Mouse (Mus musculus): Measurements from ENCODE around the gene Hs3st1. TPM values are rescaled to one million over a fixed set of nuclear protein-coding genes. Genes with fewer than 3 reads are reported as not detected.
"Not testable (repeated sequence)": the region's sequence is repeated elsewhere in the genome, so short reads cannot be mapped to it uniquely, and the experiment has no call there.

The Hs3st1 gene
- polyA plus RNA-seq (2014; fragmentation: Nextera tagmentation; extraction: Ambion mirVana): 39.6 and 50.8 TPM in 2 replicates

GRCm38 (mm10) chr5:39755375-39755774 lies at the start of gene Hs3st1:
Gene Hs3st1, minus strand, starts transcription at chr5:39755475.
- not testable (repeated sequence) for H3K9me3 ChIP-seq (ENCODE audit: control insufficient read depth, low read length); H3K27me3 ChIP-seq (ENCODE audit: control insufficient read depth, insufficient read depth, low read length); ATAC-seq (ENCODE audit: low read depth); H3K27ac ChIP-seq (ENCODE audit: low read depth, low read length); H3K4me1 ChIP-seq (ENCODE audit: control insufficient read depth, insufficient read depth, low read length); H3K36me3 ChIP-seq (ENCODE audit: control insufficient read depth, insufficient read depth, low read length); H3K9ac ChIP-seq (replicated peaks; ENCODE audit: low read depth, low read length); H3K4me2 ChIP-seq (ENCODE audit: low read depth, low read length); H3K4me3 ChIP-seq (ENCODE audit: low read depth, low read length)
- 95% methylated on average over 15 of the region's 15 CpGs for WGBS

GRCm38 (mm10) chr5:39804663-39805062 lies 49.4 kb upstream of the Hs3st1 start:
- no peaks in the 10 kb centered on the region for H3K36me3 ChIP-seq (ENCODE audit: control insufficient read depth, insufficient read depth, low read length)
- WGBS: 82% methylated on average over 5 of the region's 5 CpGs
- H3K27me3 ChIP-seq (ENCODE audit: control insufficient read depth, insufficient read depth, low read length): no peaks in the 10 kb centered on the region
- H3K27ac ChIP-seq (ENCODE audit: low read depth, low read length): no peak overlapping the region
- H3K4me3 ChIP-seq (ENCODE audit: low read depth, low read length): no peak overlapping the region
- H3K4me2 ChIP-seq (ENCODE audit: low read depth, low read length): no peak overlapping the region
- no peak overlapping the region for H3K9ac ChIP-seq (replicated peaks; ENCODE audit: low read depth, low read length)
- ATAC-seq (ENCODE audit: low read depth): no peak
- H3K4me1 ChIP-seq (ENCODE audit: control insufficient read depth, insufficient read depth, low read length): no peaks in the 10 kb centered on the region
- H3K9me3 ChIP-seq (ENCODE audit: control insufficient read depth, low read length): no peaks in the 10 kb centered on the region

- Histone ChIP-seq H3K9ac (replicated peaks; ENCODE audit: low read depth, low read length) (no peak overlapping the region), H3K27ac (ENCODE audit: low read depth, low read length) (no peak overlapping the region), H3K27me3 (ENCODE audit: control insufficient read depth, insufficient read depth, low read length) (no peaks in the 10 kb centered on the region), H3K36me3 (ENCODE audit: control insufficient read depth, insufficient read depth, low read length) (no peaks in the 10 kb centered on the region), H3K9me3 (ENCODE audit: control insufficient read depth, low read length) (no peaks in the 10 kb centered on the region), H3K4me1 (ENCODE audit: control insufficient read depth, insufficient read depth, low read length) (no peaks in the 10 kb centered on the region), H3K4me2 (ENCODE audit: low read depth, low read length) (no peak overlapping the region), H3K4me3 (ENCODE audit: low read depth, low read length) (no peak overlapping the region)
- WGBS: 72% methylated on average over 3 of the region's 3 CpGs
- no peak for ATAC-seq (ENCODE audit: low read depth)
Measured at GRCm38 (mm10) chr5:39803941-39804340, 48.7 kb upstream of the Hs3st1 start.

GRCm38 (mm10) chr5:39803457-39803856 lies 48.2 kb upstream of the Hs3st1 start:
- ATAC-seq (ENCODE audit: low read depth): no peak
- no peak overlapping the region for H3K27ac ChIP-seq (ENCODE audit: low read depth, low read length)

DNA sequence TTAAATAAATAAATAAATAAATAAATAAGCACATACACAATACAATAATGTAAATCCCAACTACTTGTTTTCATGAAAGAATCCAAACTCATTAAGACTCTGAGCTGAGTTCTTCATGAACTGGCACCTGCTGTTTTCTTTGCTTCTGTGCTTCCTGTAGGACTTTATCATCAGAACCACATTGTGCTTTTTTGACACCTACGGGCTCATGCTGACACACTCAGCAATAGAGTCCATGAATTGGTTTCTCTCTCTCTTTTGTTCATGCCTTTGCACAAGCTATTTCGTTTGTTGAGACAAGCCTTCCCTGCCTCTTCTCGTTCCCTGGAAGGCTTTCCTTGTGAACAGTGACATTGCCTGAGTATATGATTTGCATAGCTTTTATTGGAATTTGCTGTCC lies 46.8 kb upstream of the Hs3st1 start:
- H3K27me3 ChIP-seq (ENCODE audit: control insufficient read depth, insufficient read depth, low read length): no peaks in the 10 kb centered on the region
- 74% methylated on average over 3 of the region's 3 CpGs for WGBS
- H3K9me3 ChIP-seq (ENCODE audit: control insufficient read depth, low read length): no peaks in the 10 kb centered on the region
- H3K4me3 ChIP-seq (ENCODE audit: low read depth, low read length): no peak overlapping the region
- ATAC-seq (ENCODE audit: low read depth): no peak
- no peak overlapping the region for H3K4me2 ChIP-seq (ENCODE audit: low read depth, low read length)
- H3K36me3 ChIP-seq (ENCODE audit: control insufficient read depth, insufficient read depth, low read length): no peaks in the 10 kb centered on the region
- H3K27ac ChIP-seq (ENCODE audit: low read depth, low read length): no peak overlapping the region
- H3K4me1 ChIP-seq (ENCODE audit: control insufficient read depth, insufficient read depth, low read length): no peaks in the 10 kb centered on the region
- no peak overlapping the region for H3K9ac ChIP-seq (replicated peaks; ENCODE audit: low read depth, low read length)

More at GRCm38 (mm10) chr5:39803457-39803856, 48.2 kb upstream of the Hs3st1 start:
- WGBS: 57% methylated on average over 3 of the region's 3 CpGs
- H3K36me3 ChIP-seq (ENCODE audit: control insufficient read depth, insufficient read depth, low read length): no peaks in the 10 kb centered on the region
- H3K9me3 ChIP-seq (ENCODE audit: control insufficient read depth, low read length): no peaks in the 10 kb centered on the region
- no peaks in the 10 kb centered on the region for H3K27me3 ChIP-seq (ENCODE audit: control insufficient read depth, insufficient read depth, low read length)
- H3K4me1 ChIP-seq (ENCODE audit: control insufficient read depth, insufficient read depth, low read length): no peaks in the 10 kb centered on the region
- no peak overlapping the region for H3K4me3 ChIP-seq (ENCODE audit: low read depth, low read length)
- no peak overlapping the region for H3K4me2 ChIP-seq (ENCODE audit: low read depth, low read length)
- no peak overlapping the region for H3K9ac ChIP-seq (replicated peaks; ENCODE audit: low read depth, low read length)

GRCm38 (mm10) chr5:39777094-39777710 lies 21.9 kb upstream of the Hs3st1 start:
- H3K27ac ChIP-seq (ENCODE audit: low read depth, low read length): no peak overlapping the region
- no peak overlapping the region for H3K9ac ChIP-seq (replicated peaks; ENCODE audit: low read depth, low read length)
- H3K4me1 ChIP-seq (ENCODE audit: control insufficient read depth, insufficient read depth, low read length): no peaks in the 10 kb centered on the region
- H3K4me2 ChIP-seq (ENCODE audit: low read depth, low read length): no peak overlapping the region
- H3K27me3 ChIP-seq (ENCODE audit: control insufficient read depth, insufficient read depth, low read length): no peaks in the 10 kb centered on the region
- no peak overlapping the region for H3K4me3 ChIP-seq (ENCODE audit: low read depth, low read length)
- no peaks in the 10 kb centered on the region for H3K36me3 ChIP-seq (ENCODE audit: control insufficient read depth, insufficient read depth, low read length)
- whole genome bisulfite sequencing: 83% methylated on average over 7 of the region's 7 CpGs
- H3K9me3 ChIP-seq (ENCODE audit: control insufficient read depth, low read length): no peaks in the 10 kb centered on the region
- no peak for ATAC-seq (ENCODE audit: low read depth)

DNA sequence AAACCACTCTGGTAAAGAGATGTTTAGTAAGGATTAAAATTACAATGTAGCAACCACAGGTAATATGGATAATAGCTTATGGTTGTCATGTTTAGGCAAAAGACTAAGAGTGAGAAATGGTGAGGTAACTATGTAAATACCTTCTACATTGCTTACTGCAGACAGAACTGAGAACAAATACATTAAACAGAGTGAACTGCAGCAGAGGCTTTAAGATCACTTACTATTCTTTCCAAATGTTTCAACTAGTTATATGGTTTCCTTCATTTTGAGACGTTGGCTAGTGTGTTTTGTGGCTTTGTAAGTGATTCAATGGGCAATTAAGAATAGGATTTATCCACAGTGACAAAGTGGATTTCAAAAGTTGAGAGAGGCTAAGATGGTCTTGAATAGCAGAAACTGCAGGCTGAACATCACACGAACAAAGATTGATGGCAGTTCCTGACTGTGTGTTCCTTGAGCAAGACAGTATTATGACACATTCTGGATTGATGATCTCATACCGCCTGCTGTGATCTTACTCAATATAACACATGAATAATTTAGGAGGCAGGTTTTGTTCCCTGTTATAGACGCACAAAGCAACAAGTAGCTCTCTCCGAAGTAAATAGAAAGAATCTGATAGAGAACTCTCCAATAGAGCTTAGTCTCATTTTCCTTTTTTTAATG lies 16.5 kb upstream of the Hs3st1 start:
- Histone ChIP-seq H3K4me1 (ENCODE audit: control insufficient read depth, insufficient read depth, low read length) (no peaks in the 10 kb centered on the region), H3K27me3 (ENCODE audit: control insufficient read depth, insufficient read depth, low read length) (no peaks in the 10 kb centered on the region), H3K36me3 (ENCODE audit: control insufficient read depth, insufficient read depth, low read length) (no peaks in the 10 kb centered on the region), H3K4me2 (ENCODE audit: low read depth, low read length) (no peak overlapping the region), H3K9ac (replicated peaks; ENCODE audit: low read depth, low read length) (no peak overlapping the region), H3K27ac (ENCODE audit: low read depth, low read length) (no peak overlapping the region), H3K4me3 (ENCODE audit: low read depth, low read length) (no peak overlapping the region), H3K9me3 (ENCODE audit: control insufficient read depth, low read length) (no peaks in the 10 kb centered on the region)
- ATAC-seq (ENCODE audit: low read depth): no peak
- WGBS: 32% methylated on average over 5 of the region's 5 CpGs

DNA sequence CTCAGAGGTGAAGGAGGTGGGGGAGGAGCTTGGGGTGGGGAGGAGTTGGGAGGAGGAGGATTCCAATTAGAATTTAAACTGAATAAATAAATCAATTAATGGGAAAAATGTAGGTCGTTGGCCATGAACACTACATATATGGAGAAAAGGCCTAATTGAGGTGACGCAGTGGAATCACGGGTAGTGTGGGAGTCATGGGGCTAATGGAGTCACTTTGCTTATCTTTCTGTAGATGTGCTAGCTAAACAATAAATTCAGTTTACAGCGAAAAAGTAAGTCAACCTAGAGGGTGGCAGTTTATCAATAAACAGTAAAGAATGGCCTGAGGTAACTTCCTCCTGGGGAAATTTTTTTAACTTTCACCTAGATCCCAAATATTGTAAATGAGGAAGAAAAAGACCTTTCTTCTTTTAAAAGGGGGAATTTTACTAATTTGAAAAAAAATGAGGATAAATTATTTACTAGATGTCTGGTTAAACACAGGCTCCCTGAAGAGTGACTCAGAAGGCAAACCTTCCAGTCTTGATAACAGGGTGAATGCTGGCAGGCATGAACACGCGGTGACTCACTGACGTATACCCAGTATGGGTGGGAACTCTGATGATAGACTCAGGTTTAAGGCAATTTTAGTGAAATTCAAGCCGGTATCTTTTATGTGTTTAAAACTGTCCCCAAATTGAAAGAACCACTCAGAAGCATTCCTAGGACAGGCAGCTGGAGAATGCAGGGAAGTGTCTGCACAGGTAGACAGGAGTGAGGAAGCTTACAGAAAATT lies 6.6 kb upstream of the Hs3st1 start:
- Histone ChIP-seq H3K36me3 (ENCODE audit: control insufficient read depth, insufficient read depth, low read length) (no peaks in the 10 kb centered on the region), H3K9ac (replicated peaks; ENCODE audit: low read depth, low read length) (no peak overlapping the region), H3K27ac (ENCODE audit: low read depth, low read length) (no peak overlapping the region), H3K4me3 (ENCODE audit: low read depth, low read length) (no peak overlapping the region), H3K4me1 (ENCODE audit: control insufficient read depth, insufficient read depth, low read length) (no peaks in the 10 kb centered on the region), H3K27me3 (ENCODE audit: control insufficient read depth, insufficient read depth, low read length) (no peaks in the 10 kb centered on the region), H3K4me2 (ENCODE audit: low read depth, low read length) (no peak overlapping the region), H3K9me3 (ENCODE audit: control insufficient read depth, low read length) (no peaks in the 10 kb centered on the region)
- 89% methylated on average over 8 of the region's 8 CpGs for WGBS
- no peak for ATAC-seq (ENCODE audit: low read depth)

- Histone ChIP-seq H3K36me3 (ENCODE audit: control insufficient read depth, insufficient read depth, low read length) (no peaks in the 10 kb centered on the region), H3K4me3 (ENCODE audit: low read depth, low read length) (no peak overlapping the region), H3K9me3 (ENCODE audit: control insufficient read depth, low read length) (no peaks in the 10 kb centered on the region), H3K27ac (ENCODE audit: low read depth, low read length) (no peak overlapping the region), H3K4me2 (ENCODE audit: low read depth, low read length) (no peak overlapping the region), H3K27me3 (ENCODE audit: control insufficient read depth, insufficient read depth, low read length) (no peaks in the 10 kb centered on the region), H3K9ac (replicated peaks; ENCODE audit: low read depth, low read length) (no peak overlapping the region), H3K4me1 (ENCODE audit: control insufficient read depth, insufficient read depth, low read length) (no peaks in the 10 kb centered on the region)
- ATAC-seq (ENCODE audit: low read depth): no peak
- WGBS: 78% methylated on average over 2 of the region's 2 CpGs
Measured at GRCm38 (mm10) chr5:39758890-39759475, 3.7 kb upstream of the Hs3st1 start.

Data from neural tube, embryonic 14.5 days (tissue).